Mouse (Mus musculus) hindbrain, embryonic 16.5 days (tissue): ENCODE results near the gene Mrnip. TPM values are rescaled to one million over a fixed set of nuclear protein-coding genes. Genes with fewer than 3 reads are reported as not detected.

Experiments used
- ATAC-seq: fragments of 200-750 bp; cut with Nextera tagmentation; 2 replicates; pipeline ENCODE4 v1.8.0; 2017; ENCODE audit warnings: moderate TSS enrichment, moderate library complexity
- H3K27ac ChIP-seq: fragments of 300-500 bp; sonication (generic); 2 replicates; pipeline ENCODE4 v1.5.1; 2014; ENCODE audit warnings: low read depth, mild to moderate bottlenecking, control low read depth, low read length, moderate library complexity
- H3K27me3 ChIP-seq: fragments of 300-500 bp; sonication (generic); replicated peaks from 2 replicates; pipeline ENCODE4 v1.6.1; 2014; ENCODE audit warnings: low read length; ENCODE audit not compliant: control insufficient read depth, insufficient read depth
- H3K36me3 ChIP-seq: fragments of 300-500 bp; sonication (generic); 2 replicates; pipeline ENCODE4 v1.6.1; 2014; ENCODE audit warnings: mild to moderate bottlenecking, low read length, moderate library complexity, mixed read lengths; ENCODE audit not compliant: control insufficient read depth, insufficient read depth
- H3K4me1 ChIP-seq: fragments of 300-500 bp; sonication (generic); 2 replicates; pipeline ENCODE4 v1.6.1; 2014; ENCODE audit warnings: low read depth, low read length; ENCODE audit not compliant: control insufficient read depth, insufficient read depth
- H3K4me2 ChIP-seq: fragments of 300-500 bp; sonication (generic); 2 replicates; pipeline ENCODE4 v1.6.1; 2014; ENCODE audit warnings: mild to moderate bottlenecking, low read length, control low read depth, moderate library complexity
- H3K4me3 ChIP-seq: fragments of 300-500 bp; sonication (generic); 2 replicates; pipeline ENCODE4 v1.5.1; 2014; ENCODE audit warnings: mild to moderate bottlenecking, low read length, control low read depth, moderate library complexity
- H3K9ac ChIP-seq: fragments of 300-500 bp; sonication (generic); 2 replicates; pipeline ENCODE4 v1.6.1; 2014; ENCODE audit warnings: low read depth, mild to moderate bottlenecking, control low read depth, low read length, moderate library complexity
- H3K9me3 ChIP-seq: fragments of 300-500 bp; sonication (generic); 2 replicates; pipeline ENCODE4 v1.6.1; 2014; ENCODE audit warnings: mild to moderate bottlenecking, low read length, moderate library complexity; ENCODE audit not compliant: control insufficient read depth
- WGBS: fragments of 180-500 bp; shearing (Covaris S2); extraction: QIAGEN DNeasy Blood & Tissue Kit; methylation state at CpG from one replicate; pipeline ENCODE4 v1.1.7; 2014; 5-methylcytosine and 5-hydroxymethylcytosine counted together
- polyA plus RNA-seq: library from polyadenylated mRNA; unstranded; fragments of >200 nt; fragmentation: Nextera tagmentation; extraction: Ambion mirVana; gene quantifications from 2 replicates; pipeline ENCODE4 v1.2.1, GENCODE M21; 2015

Gene Mrnip
- polyA plus RNA-seq, 1 experiment from 2014 or later = 39.1 TPM

- no peak overlapping the region for H3K4me2 ChIP-seq
- no peak overlapping the region for H3K4me3 ChIP-seq
- no peak overlapping the region for H3K27ac ChIP-seq
- no peak overlapping the region for H3K9ac ChIP-seq
- H3K36me3 ChIP-seq = peaks cover 69% of the 10 kb centered on the region
- 97% methylated on average over 2 of the region's 2 CpGs for WGBS
- no peaks in the 10 kb centered on the region for H3K9me3 ChIP-seq
- no peaks in the 10 kb centered on the region for H3K4me1 ChIP-seq
- no peak for ATAC-seq
- H3K27me3 ChIP-seq = no peaks in the 10 kb centered on the region
Observed at GRCm38 (mm10) chr11:50155785-50156184, 18.5 kb upstream of the Mrnip start.

- Histone ChIP-seq H3K9me3 (no peaks in the 10 kb centered on the region), H3K9ac (no peak overlapping the region), H3K27me3 (no peaks in the 10 kb centered on the region), H3K4me1 (no peaks in the 10 kb centered on the region), H3K4me3 (no peak overlapping the region), H3K4me2 (no peak overlapping the region), H3K27ac (no peak overlapping the region), H3K36me3 (peaks cover 64% of the 10 kb centered on the region)
- WGBS = 93% methylated on average over 16 of the region's 16 CpGs
- ATAC-seq = no peak
Observed at GRCm38 (mm10) chr11:50156725-50157258, 17.5 kb upstream of the Mrnip start.

GRCm38 (mm10) chr11:50158346-50158745, 15.9 kb upstream of the Mrnip start:
- ATAC-seq = no peak
- no peak overlapping the region for H3K27ac ChIP-seq
- no peak overlapping the region for H3K4me3 ChIP-seq

GRCm38 (mm10) chr11:50159347-50159746, 14.9 kb upstream of the Mrnip start:
- Histone ChIP-seq H3K4me3 (no peak overlapping the region), H3K4me1 (no peaks in the 10 kb centered on the region), H3K4me2 (no peak overlapping the region), H3K9me3 (no peaks in the 10 kb centered on the region), H3K36me3 (peaks cover 64% of the 10 kb centered on the region), H3K9ac (no peak overlapping the region), H3K27me3 (no peaks in the 10 kb centered on the region), H3K27ac (no peak overlapping the region)
- no peak for ATAC-seq
- 82% methylated on average over 4 of the region's 4 CpGs for WGBS

More at GRCm38 (mm10) chr11:50158346-50158745, 15.9 kb upstream of the Mrnip start:
- Histone ChIP-seq H3K4me2 (no peak overlapping the region), H3K36me3 (peaks cover 60% of the 10 kb centered on the region), H3K9me3 (no peaks in the 10 kb centered on the region), H3K9ac (no peak overlapping the region), H3K27me3 (no peaks in the 10 kb centered on the region), H3K4me1 (no peaks in the 10 kb centered on the region)
- WGBS = 93% methylated on average over 7 of the region's 7 CpGs

GRCm38 (mm10) chr11:50161578-50162304, 12.5 kb upstream of the Mrnip start:
- Histone ChIP-seq H3K4me2 (no peak overlapping the region), H3K4me3 (no peak overlapping the region), H3K4me1 (no peaks in the 10 kb centered on the region), H3K36me3 (peaks cover 61% of the 10 kb centered on the region), H3K9me3 (no peaks in the 10 kb centered on the region), H3K9ac (no peak overlapping the region), H3K27me3 (no peaks in the 10 kb centered on the region), H3K27ac (no peak overlapping the region)
- 65% methylated on average over 10 of the region's 10 CpGs for WGBS
- 0 out of 2 replicates have a peak, but pooled peaks have one; percentile 26 for ATAC-seq

- 96% methylated on average over 3 of the region's 3 CpGs for WGBS
- no peak for ATAC-seq
- Histone ChIP-seq H3K27me3 (no peaks in the 10 kb centered on the region), H3K9ac (no peak overlapping the region), H3K4me2 (no peak overlapping the region), H3K4me3 (no peak overlapping the region), H3K4me1 (no peaks in the 10 kb centered on the region), H3K36me3 (peaks cover 54% of the 10 kb centered on the region), H3K27ac (no peak overlapping the region), H3K9me3 (no peaks in the 10 kb centered on the region)
Observed at GRCm38 (mm10) chr11:50162338-50163050, 11.8 kb upstream of the Mrnip start.

GRCm38 (mm10) chr11:50168352-50168751, 5.9 kb upstream of the Mrnip start:
- H3K36me3 ChIP-seq = peaks cover 50% of the 10 kb centered on the region
- 80% methylated on average over 5 of the region's 5 CpGs for WGBS
- H3K27me3 ChIP-seq = no peaks in the 10 kb centered on the region
- no peak overlapping the region for H3K4me3 ChIP-seq
- H3K27ac ChIP-seq = no peak overlapping the region
- no peak for ATAC-seq
- H3K4me2 ChIP-seq = no peak overlapping the region
- H3K9ac ChIP-seq = no peak overlapping the region
- no peaks in the 10 kb centered on the region for H3K4me1 ChIP-seq
- H3K9me3 ChIP-seq = no peaks in the 10 kb centered on the region

GRCm38 (mm10) chr11:50174730-50175187, 515 bp downstream of the Mrnip start:
- H3K4me3 ChIP-seq = peak overlapping the region; percentile 56
- H3K27me3 ChIP-seq = no peaks in the 10 kb centered on the region
- H3K4me2 ChIP-seq = peak overlapping the region; percentile 67
- H3K4me1 ChIP-seq = peaks cover 9% of the 10 kb centered on the region
- peak overlapping the region; percentile 88 for H3K27ac ChIP-seq
- peak; percentile 100 for ATAC-seq
- H3K9me3 ChIP-seq = no peaks in the 10 kb centered on the region
- H3K36me3 ChIP-seq = peaks cover 25% of the 10 kb centered on the region
- peak overlapping the region; percentile 79 for H3K9ac ChIP-seq
- WGBS = under 1% methylated on average over 24 of the region's 27 CpGs

GRCm38 (mm10) chr11:50176351-50176750, 2.1 kb downstream of the Mrnip start:
- no peak overlapping the region for H3K9ac ChIP-seq
- H3K4me3 ChIP-seq = no peak overlapping the region
- ATAC-seq = no peak
- no peak overlapping the region for H3K27ac ChIP-seq
- WGBS = 91% methylated on average over 3 of the region's 3 CpGs
- H3K4me1 ChIP-seq = peaks cover 9% of the 10 kb centered on the region
- no peak overlapping the region; the same call in 1 of the 2 replicates for H3K4me2 ChIP-seq
- H3K9me3 ChIP-seq = no peaks in the 10 kb centered on the region
- H3K27me3 ChIP-seq = no peaks in the 10 kb centered on the region
- H3K36me3 ChIP-seq = peaks cover 13% of the 10 kb centered on the region
